Mouse (Mus musculus): ENCODE data around the gene Irx6. TPM values are rescaled to one million over a fixed set of nuclear protein-coding genes. Genes with fewer than 3 reads are reported as not detected.

Irx6 gene
- total RNA-seq, 2 experiments from 2014 or later, result 0.11 to 0.23 TPM

GRCm38 (mm10) chr8:92717418-92717817 lies 43.3 kb downstream of the Irx6 start:
- intact Hi-C loops (cut with DNase I), result no loop called here
- DNase-seq (ENCODE audit: low spot score in 2 of 2), result no peak

- intact Hi-C loops (cut with DNase I), result no loop called here
- DNase-seq (ENCODE audit: low spot score in 2 of 2), result no peak
Observed at GRCm38 (mm10) chr8:92718057-92718456, 44.0 kb downstream of the Irx6 start.

DNA sequence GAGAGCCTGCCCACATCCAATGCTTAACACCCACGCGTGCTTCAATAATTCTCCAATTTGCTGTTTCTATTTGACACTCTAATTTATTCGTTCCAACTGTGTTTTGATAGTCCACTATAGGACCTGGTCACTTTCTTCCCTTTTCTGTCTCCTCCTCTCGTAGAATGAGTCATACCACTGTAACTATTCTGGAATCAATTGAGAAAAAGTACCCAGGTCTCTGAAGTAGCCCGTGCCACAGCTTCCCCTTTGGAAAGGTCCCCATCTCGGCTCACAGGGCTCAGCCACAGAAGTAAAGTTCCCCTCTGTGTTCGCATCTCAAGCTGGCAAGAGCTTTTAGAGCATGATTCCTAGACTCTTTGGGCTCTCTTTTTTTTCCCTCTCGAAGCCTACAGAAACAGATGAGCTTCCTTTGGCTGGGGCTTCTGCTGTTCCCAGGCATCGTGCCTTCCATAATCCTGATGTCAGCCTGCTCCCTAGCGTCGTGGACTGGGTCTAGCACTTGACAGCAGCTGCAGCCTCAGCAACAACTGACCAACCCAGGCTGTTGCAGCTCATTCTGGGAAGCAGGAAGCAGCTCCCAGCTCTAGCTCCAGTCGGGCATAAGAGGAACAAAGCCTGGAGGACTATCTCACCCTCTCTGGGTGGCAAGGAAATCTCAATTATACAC lies 47.3 kb downstream of the Irx6 start:
- peak; percentile 75 to 80 for DNase-seq (ENCODE audit: low spot score in 2 of 2)
- intact Hi-C loops (cut with DNase I), result loop anchor here (2.0 to 10.0 kb wide), 3 partner anchors 77 to 1527 kb away; partner anchors contain the start of gene Aktip

DNA sequence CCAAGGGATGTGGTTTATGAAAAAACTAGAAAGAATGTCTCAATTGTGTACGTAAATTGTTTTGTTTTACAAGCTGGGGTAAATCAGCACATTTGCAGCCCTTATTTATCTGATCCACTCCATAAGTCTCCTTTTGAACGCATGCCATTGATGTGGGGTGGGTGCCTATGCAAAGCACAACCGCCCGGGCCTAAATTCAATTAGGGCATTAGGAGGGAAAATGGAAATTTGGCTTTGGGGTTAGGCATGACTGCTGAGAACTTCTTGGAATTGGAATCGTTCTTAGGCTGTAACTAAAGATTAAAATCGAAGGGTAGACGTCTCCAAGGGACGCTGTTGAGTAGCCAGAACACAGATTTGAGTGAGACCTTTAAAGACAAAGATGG lies 47.8 kb downstream of the Irx6 start:
- no peak for DNase-seq (ENCODE audit: low spot score in 2 of 2)

DNA sequence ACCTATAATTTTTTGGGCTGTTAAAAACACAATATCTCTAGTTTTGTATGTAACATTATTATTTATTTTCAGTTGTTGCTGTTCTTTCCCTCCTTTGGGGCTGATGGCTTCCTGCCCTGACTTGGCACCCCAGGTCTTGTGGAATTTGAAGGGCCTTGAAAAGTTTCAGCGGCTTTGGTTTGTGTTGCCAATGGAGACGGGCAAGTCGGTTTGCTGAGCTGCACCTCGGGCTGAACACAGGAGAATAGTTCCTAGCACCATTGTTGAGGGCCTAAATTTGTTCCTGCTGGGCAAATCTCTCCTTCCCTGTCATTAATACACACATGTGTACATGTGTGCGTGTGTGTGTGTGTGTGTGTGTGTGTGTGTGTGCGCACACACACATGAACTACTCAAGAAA lies 49.2 kb downstream of the Irx6 start:
- DNase-seq (ENCODE audit: low spot score in 2 of 2), result no peak
- intact Hi-C loops (cut with DNase I), result loop anchor here (10.0 kb wide), 2 partner anchors 79 to 1529 kb away; partner anchors contain the start of gene Aktip

More for the DNA sequence above, 47.8 kb downstream of the Irx6 start:
- intact Hi-C loops (cut with DNase I), result loop anchor here (2.0 to 10.0 kb wide), 3 partner anchors 77 to 1527 kb away; partner anchors contain the start of gene Aktip

DNA sequence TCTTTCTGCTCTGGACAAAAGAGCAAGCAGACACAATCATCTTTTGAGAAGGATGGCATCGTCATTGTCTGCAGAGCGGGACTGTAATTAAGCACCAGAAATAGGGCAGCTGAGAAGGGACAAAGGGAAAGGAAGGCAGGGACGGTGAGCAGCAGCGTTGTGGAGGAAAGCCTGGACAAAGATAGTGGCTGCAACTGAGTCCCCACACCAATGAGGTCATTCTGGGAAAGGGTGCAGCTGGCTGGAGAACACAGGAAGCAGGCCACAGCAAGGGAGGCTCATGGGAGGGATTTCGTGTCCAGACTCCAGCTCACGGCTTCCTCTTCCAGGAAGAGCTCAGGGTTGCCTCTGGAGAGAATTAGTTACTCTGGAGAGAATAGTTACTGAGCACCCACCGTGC lies 49.9 kb downstream of the Irx6 start:
- intact Hi-C loops (cut with DNase I), result loop anchor here (10.0 kb wide), 2 partner anchors 79 to 1529 kb away; partner anchors contain the start of gene Aktip
- no peak for DNase-seq (ENCODE audit: low spot score in 2 of 2)

DNA sequence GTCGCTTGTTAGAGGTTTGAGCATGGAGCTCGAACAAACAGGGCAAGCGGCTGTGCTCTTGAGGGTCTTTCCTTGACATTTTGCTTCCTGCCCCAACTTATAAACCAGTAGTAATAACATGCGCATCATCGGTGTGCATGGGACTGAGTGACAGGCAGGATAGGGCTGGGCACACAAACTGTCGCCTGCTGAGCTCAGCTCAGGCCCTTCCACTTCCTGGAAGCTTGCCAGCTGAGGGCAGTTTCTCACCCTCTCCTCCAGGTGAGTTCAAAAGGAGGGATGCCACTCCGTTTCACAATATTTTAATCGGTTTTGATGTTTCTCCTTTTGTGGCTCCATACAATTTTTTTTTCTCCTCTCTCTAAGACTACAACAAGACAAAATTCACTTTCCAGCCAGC lies 50.3 kb downstream of the Irx6 start:
- no peak for DNase-seq (ENCODE audit: low spot score in 2 of 2)
- intact Hi-C loops (cut with DNase I), result loop anchor here (10.0 kb wide), 2 partner anchors 80 to 1530 kb away; partner anchors contain the start of gene Aktip

Other genes starting within 250 kb of the Irx6 start
- 1 to 10 TPM; 5.8 to 6.2 TPM for gene Mmp2, start 153.0 kb downstream of the Irx6 start, total RNA-seq (2021)
- 10 to 100 TPM in 1 of 2 experiments, 1 to 10 TPM in 1; 8.3 to 11.1 TPM for gene Lpcat2, start 181.1 kb downstream of the Irx6 start, total RNA-seq (2021)
- gene Capns2, start 227.1 kb downstream of the Irx6 start, total RNA-seq (2021), result 1 to 10 TPM in 1 of 2 experiments, under 1 TPM in 1; 0.91 to 1.3 TPM

Measured in left cerebral cortex, postnatal 14 days (tissue).